Mouse (Mus musculus): ENCODE data around the gene Gm11077. TPM values are rescaled to one million over a fixed set of nuclear protein-coding genes. Genes with fewer than 3 reads are reported as not detected.

Gene Gm11077
- polyA plus RNA-seq, 1 experiment from 2014 or later = not detected

Other genes with a start within 250 kb of the Gm11077 start
- gene Aebp2, start 106.6 kb upstream of the Gm11077 start, polyA plus RNA-seq (2016; fragmentation: Nextera tagmentation; extraction: Ambion mirVana) = 12.3 and 14.9 TPM in 2 replicates

Data from midbrain, embryonic 10.5 days (tissue).